Mouse (Mus musculus) neural tube, embryonic 14.5 days (tissue): ENCODE data around the gene Scn2b. TPM values are rescaled to one million over a fixed set of nuclear protein-coding genes. Genes with fewer than 3 reads are reported as not detected.
A peak's percentile ranks its signal among the peaks of the same experiment; 100 is the strongest.

Experiments
- ATAC-seq: fragments of 200-750 bp; cut with Nextera tagmentation; 2 replicates; pipeline ENCODE4 v1.8.0; 2017; ENCODE audit warnings: low read depth, mild to moderate bottlenecking, moderate TSS enrichment, moderate library complexity
- H3K27ac ChIP-seq: fragments of 300-500 bp; sonication (generic); 2 replicates; pipeline ENCODE4 v1.5.1; 2014; ENCODE audit warnings: low read depth, mild to moderate bottlenecking, control low read depth, low read length, moderate library complexity, mixed read lengths
- H3K27me3 ChIP-seq: fragments of 300-500 bp; sonication (generic); 2 replicates; pipeline ENCODE4 v1.6.1; 2014; ENCODE audit warnings: low read length; ENCODE audit not compliant: control insufficient read depth, insufficient read depth
- H3K36me3 ChIP-seq: fragments of 300-500 bp; sonication (generic); 2 replicates; pipeline ENCODE4 v1.6.1; 2014; ENCODE audit warnings: low read length, mixed read lengths; ENCODE audit not compliant: control insufficient read depth, insufficient read depth
- H3K4me1 ChIP-seq: fragments of 300-500 bp; sonication (generic); 2 replicates; pipeline ENCODE4 v1.6.1; 2014; ENCODE audit warnings: low read length; ENCODE audit not compliant: control insufficient read depth, insufficient read depth
- H3K4me2 ChIP-seq: fragments of 300-500 bp; sonication (generic); 2 replicates; pipeline ENCODE4 v1.6.1; 2014; ENCODE audit warnings: mild to moderate bottlenecking, low read depth, low read length, control low read depth
- H3K4me3 ChIP-seq: fragments of 300-500 bp; sonication (generic); 2 replicates; pipeline ENCODE4 v1.5.1; 2014; ENCODE audit warnings: low read depth, low read length, control low read depth, mixed read lengths
- H3K9ac ChIP-seq: fragments of 300-500 bp; sonication (generic); replicated peaks from 2 replicates; pipeline ENCODE4 v1.6.1; 2014; ENCODE audit warnings: low read depth, mild to moderate bottlenecking, control low read depth, low read length, mixed read lengths
- H3K9me3 ChIP-seq: fragments of 300-500 bp; sonication (generic); 2 replicates; pipeline ENCODE4 v1.6.1; 2016; ENCODE audit warnings: low read length; ENCODE audit not compliant: control insufficient read depth
- WGBS: fragments of 180-500 bp; shearing (Covaris S2); extraction: QIAGEN DNeasy Blood & Tissue Kit; methylation state at CpG from one replicate; pipeline ENCODE4 v1.1.7; 2014; 5-methylcytosine and 5-hydroxymethylcytosine counted together
- polyA plus RNA-seq: library from polyadenylated mRNA; unstranded; fragments of >200 nt; fragmentation: Nextera tagmentation; extraction: Ambion mirVana; gene quantifications from 2 replicates; pipeline ENCODE4 v1.2.1, GENCODE M21; 2014

The Scn2b gene
- polyA plus RNA-seq = 9.3 and 11.2 TPM in 2 replicates

DNA sequence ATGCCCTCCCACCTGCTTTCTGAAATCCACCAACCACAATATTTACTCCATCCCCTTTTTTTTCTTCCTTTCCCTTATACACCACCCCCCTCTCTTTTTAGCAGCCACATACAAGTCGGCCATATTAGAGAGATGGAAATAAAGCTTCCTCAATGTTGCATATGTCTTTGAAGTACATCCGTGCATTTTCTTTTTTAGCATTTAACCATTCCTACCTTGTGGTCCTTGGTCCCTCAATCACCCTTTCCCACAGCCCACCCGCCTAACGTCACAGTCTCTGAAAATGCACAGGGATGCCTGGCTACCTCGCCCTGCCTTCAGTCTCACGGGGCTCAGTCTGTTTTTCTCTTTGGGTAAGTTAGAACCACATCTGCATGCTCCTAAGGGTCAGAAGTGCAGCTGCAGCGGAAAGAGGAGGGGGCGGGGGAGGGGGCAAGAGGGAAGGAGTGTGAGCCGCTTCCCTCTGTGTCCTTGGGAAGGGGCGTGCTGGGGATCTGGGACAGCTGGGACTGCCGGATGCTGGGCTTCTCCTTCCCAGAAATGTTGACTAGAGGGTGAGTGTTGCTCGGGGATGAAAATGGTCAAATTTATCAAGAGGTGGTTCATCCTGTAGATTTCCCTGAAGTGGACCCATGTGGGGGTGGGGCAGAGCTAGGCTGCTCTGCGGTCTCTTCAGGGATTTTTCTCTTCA, at the start of gene Scn2b:
Scn2b (plus strand) TSS at position 42 of the 691 bp plus-strand sequence.
- no peaks in the 10 kb centered on the region for H3K27me3 ChIP-seq
- no peaks in the 10 kb centered on the region for H3K9me3 ChIP-seq
- H3K9ac ChIP-seq = peak within 1 kb of the TSS; percentile 75
- peaks cover 19% of the 10 kb centered on the region for H3K4me1 ChIP-seq
- peak within 1 kb of the TSS; percentile 80 for H3K4me2 ChIP-seq
- peak within 1 kb of the TSS; percentile 80 for H3K27ac ChIP-seq
- H3K36me3 ChIP-seq = no peaks in the 10 kb centered on the region
- WGBS = under 1% methylated on average over 13 of the region's 13 CpGs
- no peak for ATAC-seq
- peak within 1 kb of the TSS; percentile 60 for H3K4me3 ChIP-seq

DNA sequence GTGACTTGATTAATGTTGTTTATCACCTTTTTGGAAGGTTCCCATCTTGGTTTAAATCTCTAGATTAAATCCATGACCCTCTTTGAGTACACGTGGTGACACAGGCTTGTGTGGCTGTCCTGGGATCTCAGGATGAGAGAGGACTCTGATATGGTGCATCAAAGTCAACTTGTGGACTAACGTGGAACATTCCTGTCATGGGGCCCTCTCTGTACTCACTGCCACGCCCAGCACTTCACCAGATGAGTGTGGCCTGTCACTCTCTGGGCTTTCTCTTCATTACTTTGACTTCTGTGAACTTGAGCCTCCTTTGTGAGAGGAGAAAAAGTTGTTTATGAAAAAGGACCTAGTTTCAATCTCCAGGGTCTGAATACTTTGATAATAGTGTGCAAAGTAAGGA, 45.8 kb upstream of the Scn2b start:
- Histone ChIP-seq H3K27me3 (no peaks in the 10 kb centered on the region), H3K4me1 (no peaks in the 10 kb centered on the region), H3K9me3 (no peaks in the 10 kb centered on the region), H3K4me3 (no peak overlapping the region), H3K27ac (no peak overlapping the region), H3K4me2 (no peak overlapping the region), H3K9ac (no peak overlapping the region), H3K36me3 (no peaks in the 10 kb centered on the region)
- no peak for ATAC-seq
- 59% methylated on average over 3 of the region's 3 CpGs for WGBS

DNA sequence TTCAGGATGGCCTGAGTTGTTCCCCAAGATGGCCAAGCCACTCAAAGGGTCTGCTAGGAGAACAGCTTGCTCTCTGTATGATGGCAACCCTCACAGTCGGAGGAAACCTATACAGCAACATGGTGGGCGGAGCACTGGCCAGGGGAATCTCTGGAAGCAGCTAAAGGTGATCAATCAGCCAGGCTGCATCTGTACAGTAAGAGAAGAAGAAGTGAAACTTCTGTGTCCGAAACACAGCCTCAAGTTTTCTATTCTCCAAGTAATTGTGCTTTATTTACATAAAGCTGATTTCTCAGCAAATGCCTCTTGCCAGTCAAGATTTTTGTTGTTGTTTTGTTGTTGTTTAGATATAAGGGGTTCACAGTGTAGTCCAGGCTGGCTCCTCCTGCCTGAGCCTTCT, 39.7 kb upstream of the Scn2b start:
- H3K4me2 ChIP-seq = no peak overlapping the region
- no peaks in the 10 kb centered on the region for H3K27me3 ChIP-seq
- no peaks in the 10 kb centered on the region for H3K4me1 ChIP-seq
- H3K9ac ChIP-seq = no peak overlapping the region
- no peak overlapping the region for H3K4me3 ChIP-seq
- H3K27ac ChIP-seq = no peak overlapping the region
- ATAC-seq = no peak
- 71% methylated on average over 3 of the region's 3 CpGs for WGBS
- H3K36me3 ChIP-seq = no peaks in the 10 kb centered on the region
- no peaks in the 10 kb centered on the region for H3K9me3 ChIP-seq

DNA sequence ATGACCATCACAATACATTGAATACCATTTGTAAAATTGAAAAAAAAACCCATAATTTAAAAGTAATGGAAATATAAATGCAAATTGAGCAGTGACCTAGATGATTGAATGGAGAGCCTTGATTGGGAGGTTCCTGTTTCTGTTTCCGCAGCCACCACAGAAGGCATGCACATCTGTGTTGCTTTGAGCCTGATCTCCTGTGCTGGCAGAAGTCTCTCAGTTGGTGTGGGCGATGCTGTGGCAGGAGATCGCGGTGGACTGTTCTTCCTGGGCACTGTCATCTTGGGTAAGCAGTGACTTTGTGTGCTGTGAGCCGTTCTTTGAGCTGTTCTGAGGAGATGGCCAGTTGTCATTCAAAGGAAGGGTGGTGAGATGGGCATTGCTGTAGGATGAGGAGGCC, 38.6 kb upstream of the Scn2b start, which contains the start of gene Jaml:
Jaml (plus strand) TSS at position 173 of the 400 bp plus-strand sequence.
- 97% methylated on average over 5 of the region's 5 CpGs for WGBS

DNA sequence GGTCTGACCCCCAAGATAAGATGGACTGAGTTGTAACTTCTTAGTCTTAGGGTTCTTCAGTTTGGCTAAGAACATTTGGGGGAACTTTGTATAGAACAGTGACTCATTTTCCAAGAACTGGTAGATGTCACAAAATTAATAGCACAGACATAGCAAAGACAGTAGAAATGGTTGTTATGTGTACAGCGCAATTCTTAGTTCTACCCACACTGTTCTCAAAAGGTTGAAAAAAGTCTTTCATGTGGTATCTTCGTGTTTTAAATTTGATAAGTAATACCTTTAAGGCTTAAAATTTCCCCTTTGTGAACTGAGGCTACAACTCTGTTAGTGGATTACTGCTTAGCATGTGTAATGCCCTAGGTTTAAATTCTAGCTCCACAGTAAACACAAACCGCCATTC, 34.5 kb upstream of the Scn2b start:
- Histone ChIP-seq H3K36me3 (no peaks in the 10 kb centered on the region), H3K9me3 (no peaks in the 10 kb centered on the region), H3K4me2 (no peak overlapping the region), H3K27me3 (no peaks in the 10 kb centered on the region), H3K4me3 (no peak overlapping the region), H3K9ac (no peak overlapping the region), H3K4me1 (no peaks in the 10 kb centered on the region), H3K27ac (no peak overlapping the region)
- ATAC-seq = no peak
- WGBS = 89% methylated on average over 3 of the region's 3 CpGs

More for the DNA sequence above, 38.6 kb upstream of the Scn2b start, which contains the start of gene Jaml:
- Histone ChIP-seq H3K9me3 (no peaks in the 10 kb centered on the region), H3K4me3 (no peak within 1 kb of the TSS), H3K9ac (no peak within 1 kb of the TSS), H3K27ac (no peak within 1 kb of the TSS), H3K4me2 (no peak within 1 kb of the TSS), H3K36me3 (no peaks in the 10 kb centered on the region), H3K27me3 (no peaks in the 10 kb centered on the region), H3K4me1 (no peaks in the 10 kb centered on the region)
- no peak for ATAC-seq

DNA sequence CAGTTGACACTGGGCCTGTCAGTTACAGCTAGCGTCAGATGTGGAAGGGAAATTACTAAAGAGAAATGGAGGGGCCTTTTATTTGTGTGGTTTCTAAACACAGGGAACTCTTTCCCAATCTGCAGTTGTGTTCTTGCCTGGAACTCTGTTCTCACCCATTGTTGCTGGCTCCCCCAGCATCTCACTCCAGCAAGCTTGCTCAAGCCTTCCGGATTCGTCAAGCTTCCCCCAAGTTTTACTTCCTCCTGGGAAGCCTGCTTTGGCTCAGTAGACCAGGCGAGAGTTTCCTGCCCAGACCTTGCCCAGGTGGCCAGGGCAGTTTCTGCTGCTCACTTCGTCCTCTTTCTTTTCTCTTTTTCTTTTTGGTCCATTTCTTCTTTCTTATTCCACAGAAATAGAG, 33.0 kb upstream of the Scn2b start:
- Histone ChIP-seq H3K4me1 (no peaks in the 10 kb centered on the region), H3K4me3 (no peak overlapping the region), H3K4me2 (no peak overlapping the region), H3K36me3 (no peaks in the 10 kb centered on the region), H3K27me3 (no peaks in the 10 kb centered on the region), H3K9ac (no peak overlapping the region), H3K9me3 (no peaks in the 10 kb centered on the region), H3K27ac (no peak overlapping the region)
- WGBS = 77% methylated on average over 5 of the region's 5 CpGs
- no peak for ATAC-seq

DNA sequence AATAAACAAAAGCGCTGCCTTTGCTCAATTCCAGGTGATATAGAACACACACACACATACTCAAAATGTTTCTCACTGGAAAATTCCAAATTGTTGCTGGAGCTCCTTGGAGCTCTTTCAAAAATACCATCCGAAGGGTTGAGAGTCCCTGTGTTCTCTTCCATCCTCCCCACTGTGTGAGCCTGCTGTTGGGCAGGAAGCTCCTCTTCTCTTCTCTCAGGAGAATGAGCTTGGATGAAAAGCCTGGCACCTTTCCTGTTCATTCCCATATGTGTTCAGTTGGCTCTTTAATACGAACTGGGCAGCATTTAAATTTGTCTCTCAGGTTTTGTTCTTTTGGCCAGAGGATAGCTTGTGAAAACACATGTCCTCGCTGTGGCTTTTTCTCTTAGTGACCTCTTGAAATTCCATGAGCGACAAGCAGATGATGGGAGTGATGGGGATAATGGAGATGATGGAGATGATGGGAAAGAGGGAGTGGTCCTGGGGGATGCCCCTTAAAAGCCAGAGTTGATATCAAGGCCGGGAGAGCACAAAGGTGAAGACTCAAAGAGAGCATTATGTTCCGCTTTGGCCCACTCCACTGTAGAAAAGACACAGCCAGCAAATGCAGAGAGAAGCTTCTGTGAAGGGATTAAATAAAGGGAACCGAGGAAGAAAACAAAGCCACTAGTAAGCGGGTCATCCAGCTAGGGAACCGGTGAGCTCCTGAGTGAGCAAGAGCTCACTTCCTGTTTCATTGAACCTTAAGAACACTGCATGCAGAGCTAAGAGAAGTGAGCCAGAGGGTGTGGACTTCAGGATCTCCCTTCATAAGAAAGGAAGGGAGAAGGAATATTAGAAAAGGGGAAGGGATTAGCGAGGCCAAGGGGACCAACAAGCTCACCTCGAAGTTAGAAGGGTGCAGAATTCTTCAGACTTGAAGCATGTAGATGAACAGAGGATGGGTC, 31.6 kb upstream of the Scn2b start:
- 84% methylated on average over 12 of the region's 12 CpGs for WGBS
- no peak for ATAC-seq
- Histone ChIP-seq H3K27me3 (no peaks in the 10 kb centered on the region), H3K4me3 (no peak overlapping the region), H3K27ac (no peak overlapping the region), H3K9ac (no peak overlapping the region), H3K4me1 (no peaks in the 10 kb centered on the region), H3K9me3 (no peaks in the 10 kb centered on the region), H3K4me2 (no peak overlapping the region), H3K36me3 (no peaks in the 10 kb centered on the region)

DNA sequence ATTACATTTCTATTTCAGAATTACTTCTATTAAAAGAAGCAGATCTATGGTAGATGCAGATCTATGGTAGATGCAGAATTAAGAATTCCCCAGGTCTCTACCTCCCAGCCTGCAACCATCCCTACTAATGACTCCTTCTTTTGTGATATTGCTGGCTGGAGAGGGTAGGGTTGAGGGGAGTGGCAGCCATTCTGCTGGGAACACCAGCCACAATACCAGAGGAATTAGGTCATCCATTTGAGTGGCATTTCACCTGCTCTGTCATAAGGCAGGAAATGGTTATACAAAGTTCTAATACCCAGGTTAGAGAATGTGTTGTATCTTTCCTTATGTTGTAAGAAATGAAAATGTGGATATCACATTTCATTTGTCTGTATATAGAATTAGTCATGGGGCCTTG, 29.5 kb upstream of the Scn2b start:
- no peak for ATAC-seq
- Histone ChIP-seq H3K4me2 (no peak overlapping the region), H3K4me1 (no peaks in the 10 kb centered on the region), H3K36me3 (no peaks in the 10 kb centered on the region), H3K9ac (no peak overlapping the region), H3K27me3 (no peaks in the 10 kb centered on the region), H3K27ac (no peak overlapping the region), H3K9me3 (no peaks in the 10 kb centered on the region), H3K4me3 (no peak overlapping the region)

DNA sequence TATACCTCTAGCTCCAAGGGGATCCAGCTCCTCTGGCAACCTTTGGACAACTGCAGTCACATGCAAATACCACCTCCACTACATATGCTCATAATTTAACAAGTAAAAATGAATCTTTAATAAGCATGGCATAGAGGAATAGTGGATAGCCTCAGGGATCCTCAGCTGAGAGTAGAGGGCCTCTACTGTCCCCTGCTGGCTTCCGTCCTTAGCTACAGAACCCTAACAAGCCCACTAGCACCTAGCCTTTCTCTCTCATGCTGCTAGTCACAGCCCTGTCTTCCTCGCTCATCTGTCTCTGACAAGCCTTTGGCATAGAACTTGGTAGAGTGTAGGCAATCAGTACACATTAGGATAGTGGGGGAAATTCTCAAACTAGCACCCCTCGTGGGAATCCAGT, 26.8 kb upstream of the Scn2b start:
- no peak overlapping the region for H3K27ac ChIP-seq
- H3K27me3 ChIP-seq = no peaks in the 10 kb centered on the region
- no peaks in the 10 kb centered on the region for H3K9me3 ChIP-seq
- 72% methylated on average over 3 of the region's 3 CpGs for WGBS
- H3K4me2 ChIP-seq = no peak overlapping the region
- H3K4me3 ChIP-seq = no peak overlapping the region
- ATAC-seq = no peak
- H3K4me1 ChIP-seq = no peaks in the 10 kb centered on the region
- H3K9ac ChIP-seq = no peak overlapping the region
- H3K36me3 ChIP-seq = no peaks in the 10 kb centered on the region
